Mouse (Mus musculus) heart, postnatal 25 days (tissue): ENCODE measurements around the gene Abtb1. TPM values are rescaled to one million over a fixed set of nuclear protein-coding genes. Genes with fewer than 3 reads are reported as not detected.

ENCODE experiments used
- DNase-seq: peaks from one replicate; pipeline ENCODE4 v3.0.0; 2022; ENCODE audit warnings: low spot score
- intact Hi-C: fragments of 180-260 bp; cut with DNase I; formaldehyde crosslinking; loops from one replicate; pipeline ENCODE4 v1.15.1; 2025
- total RNA-seq, 2 experiments: library from RNA; stranded (reverse); gene quantifications; 2 replicates each; pipeline ENCODE4 v1.2.3; 2021

The Abtb1 gene
- total RNA-seq, 2 experiments from 2014 or later = 21.9 to 23.3 TPM

GRCm38 (mm10) chr6:88833340-88834140 is 8.2 kb downstream of the Abtb1 start:
- intact Hi-C loops = loop anchor here (5.0 kb wide), 1 partner anchor 271 kb away; no protein-coding TSS in a partner anchor
- no peak for DNase-seq

DNA sequence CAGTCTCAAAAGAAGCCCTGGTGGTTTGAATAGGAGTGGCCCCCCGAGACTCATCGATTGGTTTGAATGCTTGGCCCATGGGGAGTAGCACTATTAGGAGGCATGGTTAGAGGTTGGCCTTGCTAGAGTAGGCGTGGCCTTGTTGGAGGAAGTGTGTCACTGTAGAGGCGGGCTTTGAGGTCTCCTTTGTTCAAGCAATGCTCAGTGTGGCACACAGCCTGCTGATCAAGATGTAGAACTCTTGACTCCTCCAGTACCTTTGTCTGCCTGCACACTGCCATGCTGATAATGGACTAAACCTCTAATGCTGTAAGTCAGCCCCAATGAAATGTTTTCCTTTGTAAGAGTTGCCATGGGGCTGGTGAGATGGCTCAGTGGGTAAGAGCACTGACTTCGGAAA is 9.1 kb downstream of the Abtb1 start:
- DNase-seq = no peak
- intact Hi-C loops = loop anchor here (5.0 kb wide), 1 partner anchor 270 kb away; no protein-coding TSS in a partner anchor

GRCm38 (mm10) chr6:88831456-88831855 is 10.3 kb downstream of the Abtb1 start:
- DNase-seq = no peak
- intact Hi-C loops = loop anchor here (1.0 to 5.0 kb wide), 2 partner anchors 242 to 269 kb away; no protein-coding TSS in a partner anchor

DNA sequence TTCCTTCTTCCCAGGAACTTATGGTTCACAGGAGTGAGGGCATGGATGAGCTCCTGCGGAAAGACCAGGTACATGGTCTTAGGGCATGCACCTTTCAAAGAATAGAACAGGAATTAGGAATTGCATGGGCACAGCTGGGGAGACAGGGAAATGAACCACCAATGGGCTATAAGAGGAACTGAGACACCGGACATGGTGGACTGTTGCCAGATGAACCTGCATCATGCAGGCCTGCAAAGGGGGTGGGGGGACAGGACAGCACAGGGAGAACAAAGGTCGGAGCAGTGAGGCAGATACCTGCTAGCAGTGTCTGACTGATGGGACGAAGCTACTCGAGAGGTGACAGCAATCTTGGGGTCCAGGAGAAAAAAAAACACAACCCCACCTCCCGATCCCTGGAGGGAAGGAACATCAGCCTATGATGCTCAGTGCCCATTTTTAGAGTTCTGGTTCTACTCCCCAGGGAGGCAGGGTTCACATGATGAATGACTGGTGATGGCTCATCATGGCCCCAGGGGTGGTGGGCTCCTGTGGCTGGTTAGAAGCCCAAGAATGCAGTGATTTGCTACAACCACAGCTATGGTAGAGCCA is 11.6 kb downstream of the Abtb1 start:
- intact Hi-C loops = loop anchor here (1.0 to 5.0 kb wide), 2 partner anchors 16 to 268 kb away; no protein-coding TSS in a partner anchor
- no peak for DNase-seq

GRCm38 (mm10) chr6:88829579-88829978 is 12.2 kb downstream of the Abtb1 start:
- intact Hi-C loops = loop anchor here (5.0 kb wide), 1 partner anchor 187 kb away; no protein-coding TSS in a partner anchor
- no peak for DNase-seq

DNA sequence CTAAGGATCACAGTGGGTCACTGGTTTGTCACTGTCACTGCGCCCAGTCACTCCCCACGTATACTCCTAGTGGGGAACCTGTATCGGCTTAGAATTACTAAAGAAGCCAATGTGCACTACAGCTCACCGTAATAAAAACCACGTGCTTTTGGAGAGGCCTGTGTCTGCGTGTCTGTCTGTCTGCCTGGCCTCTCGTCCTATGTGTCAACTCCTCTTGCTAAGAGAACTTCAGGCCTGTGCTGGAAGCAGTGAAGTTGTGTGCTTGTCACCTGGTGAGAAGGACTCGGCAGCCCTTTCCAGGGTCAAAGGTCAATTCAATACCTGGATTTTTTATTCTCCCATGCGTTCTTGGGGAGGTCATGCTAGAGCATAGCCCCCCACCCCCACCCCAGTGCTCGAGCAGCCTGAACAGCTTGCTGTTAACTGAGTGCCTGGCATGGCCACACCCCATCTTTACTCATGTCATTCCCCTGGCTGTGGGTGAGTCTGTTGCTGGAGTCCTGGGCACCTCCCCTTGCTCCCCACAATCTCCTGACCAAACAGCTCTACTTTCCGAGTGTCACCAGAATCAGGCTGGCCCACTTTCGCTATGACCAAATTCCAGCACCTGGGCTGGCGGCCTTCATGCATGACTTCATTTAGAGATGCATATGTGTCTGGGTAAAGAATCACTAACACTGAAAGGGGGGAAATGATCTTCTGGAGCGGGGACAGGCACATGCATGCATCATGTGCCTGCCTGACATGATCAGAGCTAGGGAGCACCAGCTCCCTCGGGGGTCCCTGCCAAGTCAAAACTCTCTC is 13.4 kb downstream of the Abtb1 start:
- DNase-seq = no peak
- intact Hi-C loops = loop anchor here (5.0 kb wide), 1 partner anchor 186 kb away; no protein-coding TSS in a partner anchor

DNA sequence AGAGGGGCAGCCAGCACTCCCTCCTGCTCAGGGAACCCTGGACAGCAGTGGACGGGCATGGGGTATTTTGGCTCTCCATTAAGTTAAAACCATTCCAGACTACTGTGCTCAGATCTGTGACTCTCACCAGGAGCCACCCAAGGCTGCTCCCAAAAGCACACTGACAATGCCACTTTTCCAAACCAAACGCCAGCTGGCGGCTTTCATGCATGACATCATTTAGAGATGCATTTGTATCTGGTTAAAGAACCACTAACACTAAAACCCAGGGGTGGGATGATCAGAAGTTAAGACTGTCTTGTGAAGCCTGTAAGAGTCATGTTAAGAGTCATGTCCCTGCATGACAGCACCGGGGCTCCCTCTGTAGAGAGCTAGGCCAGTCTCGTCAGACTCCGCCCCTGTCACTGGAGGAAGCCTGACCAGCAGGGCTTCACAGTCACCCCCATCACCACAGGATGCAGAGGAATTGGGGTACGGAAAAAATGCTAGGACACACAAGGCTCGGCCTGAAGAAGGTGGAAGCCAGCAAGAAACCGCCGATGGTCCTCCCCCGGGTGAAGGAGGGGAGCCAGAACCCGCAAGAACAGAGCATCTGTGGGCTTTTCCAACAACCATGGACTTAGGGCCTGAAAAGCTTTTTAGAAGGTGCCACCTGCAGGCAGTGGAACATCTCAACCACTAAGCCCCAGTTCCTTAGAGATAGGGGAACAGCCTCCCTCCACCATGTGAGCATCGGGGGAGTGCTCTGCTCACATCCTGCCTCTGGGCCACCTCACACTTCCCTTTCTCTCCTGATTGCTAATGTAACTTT is 14.2 kb downstream of the Abtb1 start:
- intact Hi-C loops = loop anchor here (2.0 to 5.0 kb wide), 2 partner anchors 41 to 185 kb away; no protein-coding TSS in a partner anchor
- no peak for DNase-seq

- intact Hi-C loops = loop anchor here (2.0 to 5.0 kb wide), 2 partner anchors 40 to 185 kb away; no protein-coding TSS in a partner anchor
- no peak for DNase-seq
Measured at GRCm38 (mm10) chr6:88826965-88827364, 14.8 kb downstream of the Abtb1 start.

DNA sequence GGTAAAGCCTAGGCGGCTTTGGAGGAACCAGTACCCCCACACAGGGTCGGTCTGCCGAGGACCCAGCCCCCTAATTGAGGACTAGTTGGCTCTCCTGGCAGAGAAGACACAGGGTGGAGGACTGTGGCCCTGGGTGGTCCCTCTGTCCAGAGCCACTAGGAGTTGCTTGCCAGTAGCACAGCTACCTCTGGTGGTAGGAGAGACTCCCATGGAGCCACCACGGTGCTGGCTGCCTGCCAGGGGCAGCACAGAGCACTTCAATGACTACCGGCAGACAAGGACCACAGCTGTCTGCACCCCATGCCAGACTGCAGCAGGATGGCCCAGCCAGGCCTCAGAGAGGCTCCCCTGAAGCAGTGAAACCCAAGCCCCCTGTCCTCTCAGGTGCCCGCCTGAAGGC is 15.2 kb downstream of the Abtb1 start:
- peak; percentile 40 for DNase-seq
- intact Hi-C loops = loop anchor here (2.0 to 5.0 kb wide), 2 partner anchors 40 to 184 kb away; no protein-coding TSS in a partner anchor

GRCm38 (mm10) chr6:88826088-88826487 is 15.7 kb downstream of the Abtb1 start:
- intact Hi-C loops = loop anchor here (2.0 to 5.0 kb wide), 2 partner anchors 39 to 184 kb away; no protein-coding TSS in a partner anchor
- no peak for DNase-seq

GRCm38 (mm10) chr6:88824183-88824582 is 17.6 kb downstream of the Abtb1 start:
- intact Hi-C loops = loop anchor here (5.0 kb wide), 1 partner anchor 97 kb away; no protein-coding TSS in a partner anchor
- no peak for DNase-seq

DNA sequence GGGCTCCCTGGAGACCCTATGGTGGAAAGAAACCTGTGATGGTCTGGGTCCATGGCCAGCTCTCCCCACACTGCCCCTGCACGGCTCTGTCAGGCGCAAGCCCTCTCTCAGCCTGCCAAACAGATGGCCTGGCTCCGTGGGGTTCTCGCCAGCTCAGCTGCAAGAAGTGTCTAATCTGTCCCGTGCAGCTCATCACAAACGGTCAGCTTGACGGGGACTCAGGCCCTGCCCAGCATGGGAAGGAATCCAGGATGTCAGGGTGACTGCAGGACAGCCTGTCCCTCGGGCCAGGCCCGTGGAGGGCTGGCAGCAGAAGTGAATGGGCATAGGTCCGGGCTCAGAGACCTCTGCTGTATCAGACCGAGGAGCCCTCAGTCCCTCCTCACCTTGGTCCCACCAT is 19.9 kb downstream of the Abtb1 start:
- intact Hi-C loops = loop anchor here (5.0 kb wide), 1 partner anchor 95 kb away; no protein-coding TSS in a partner anchor

DNA sequence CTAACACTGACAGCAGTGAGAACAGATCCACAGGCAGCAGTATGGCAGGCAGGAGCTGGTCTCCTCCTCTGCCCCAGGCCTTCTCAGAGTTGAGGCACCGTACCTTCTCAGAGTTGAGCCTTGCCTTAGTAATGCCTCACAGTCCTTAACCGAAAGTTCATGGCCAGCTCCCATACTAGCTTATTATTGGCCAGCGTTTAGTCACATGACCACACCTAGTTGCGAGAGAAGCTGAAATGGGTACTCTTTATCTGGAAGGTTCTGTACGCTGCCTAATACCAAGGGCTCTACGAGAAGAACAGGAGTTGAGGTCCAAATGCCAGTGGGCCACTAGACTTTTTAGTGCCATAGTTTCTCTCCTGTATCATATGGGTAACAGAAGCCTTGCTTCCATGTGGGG is 20.5 kb downstream of the Abtb1 start:
- DNase-seq = no peak
- intact Hi-C loops = loop anchor here (5.0 kb wide), 1 partner anchor 94 kb away; no protein-coding TSS in a partner anchor

More for the DNA sequence above, 19.9 kb downstream of the Abtb1 start:
- peak; percentile 66 for DNase-seq

GRCm38 (mm10) chr6:88820853-88821252 is 20.9 kb downstream of the Abtb1 start:
- intact Hi-C loops = loop anchor here (5.0 kb wide), 1 partner anchor 94 kb away; no protein-coding TSS in a partner anchor

GRCm38 (mm10) chr6:88816913-88817312 is 24.9 kb downstream of the Abtb1 start:
- no peak for DNase-seq
- intact Hi-C loops = no loop called here

More at GRCm38 (mm10) chr6:88820853-88821252, 20.9 kb downstream of the Abtb1 start:
- DNase-seq = no peak

DNA sequence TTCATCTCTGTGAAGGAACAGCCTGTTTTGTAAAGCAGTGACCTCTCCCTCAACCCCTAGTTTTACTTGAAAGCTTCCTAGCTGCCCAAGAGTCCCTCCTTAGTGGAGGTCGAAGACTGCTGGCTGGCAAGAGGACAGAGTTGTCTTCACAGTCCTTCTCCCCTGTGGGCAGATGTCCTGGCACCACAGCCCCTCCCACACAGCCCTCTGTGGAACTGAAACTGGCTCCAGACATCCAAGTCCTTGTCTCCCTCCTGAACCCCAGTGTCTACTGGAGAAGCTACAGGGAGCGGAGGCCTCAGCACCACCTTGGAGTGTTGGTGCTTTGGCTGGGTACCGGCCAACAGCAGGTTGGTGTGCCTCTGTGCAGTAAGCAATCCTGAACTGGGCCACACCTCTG is 26.3 kb downstream of the Abtb1 start:
- intact Hi-C loops = no loop called here
- no peak for DNase-seq

- DNase-seq = no peak
- intact Hi-C loops = no loop called here
Measured at GRCm38 (mm10) chr6:88815036-88815435, 26.7 kb downstream of the Abtb1 start.

GRCm38 (mm10) chr6:88813832-88814231 is 28.0 kb downstream of the Abtb1 start:
- DNase-seq = no peak
- intact Hi-C loops = loop anchor here (1.0 kb wide), 1 partner anchor 16 kb away; no protein-coding TSS in a partner anchor

GRCm38 (mm10) chr6:88812886-88813285 is 28.9 kb downstream of the Abtb1 start:
- intact Hi-C loops = no loop called here
- no peak for DNase-seq
